Mouse (Mus musculus) cerebellum, adult (tissue): ENCODE data around the gene Rabgap1.
"Not testable (repeated sequence)": the region's sequence is repeated elsewhere in the genome, so short reads cannot be mapped to it uniquely, and the experiment has no call there.

Experiments
- ATAC-seq: cut with Nextera tagmentation; 2 replicates; pipeline ENCODE4 v1.9.2; 2017; ENCODE audit warnings: mild to moderate bottlenecking, moderate library complexity, mixed read lengths; ENCODE audit not compliant: insufficient number of reproducible peaks, low FRiP score, low TSS enrichment

Gene Rabgap1

GRCm38 (mm10) chr2:37442611-37443591 lies at the start of gene Rabgap1, which contains the start of the genes Zbtb26 and Zbtb6:
Gene Rabgap1, plus strand, starts transcription at chr2:37443279.
Gene Zbtb26, minus strand, starts transcription at chr2:37443135.
Gene Zbtb6, minus strand, starts transcription at chr2:37443171.
- ATAC-seq, result peak; percentile 99

GRCm38 (mm10) chr2:37395539-37395938 lies 47.5 kb upstream of the Rabgap1 start:
- no peak for ATAC-seq

GRCm38 (mm10) chr2:37421903-37422302 lies 21.2 kb upstream of the Rabgap1 start:
- ATAC-seq, result no peak

- ATAC-seq, result peak; percentile 99
Measured at GRCm38 (mm10) chr2:37422306-37423304, 20.5 kb upstream of the Rabgap1 start, which contains the start of gene Rc3h2. Gene Rc3h2, minus strand, starts transcription at chr2:37422903.

- ATAC-seq, result no peak
Measured at GRCm38 (mm10) chr2:37423671-37424070, 19.4 kb upstream of the Rabgap1 start.

- peak; percentile 98 for ATAC-seq
Measured at GRCm38 (mm10) chr2:37430593-37431464, 12.2 kb upstream of the Rabgap1 start.

GRCm38 (mm10) chr2:37431609-37432008 lies 11.5 kb upstream of the Rabgap1 start:
- no peak for ATAC-seq

GRCm38 (mm10) chr2:37451667-37452375 lies 8.7 kb downstream of the Rabgap1 start:
- peak; percentile 97 for ATAC-seq

GRCm38 (mm10) chr2:37452376-37452760 lies 9.3 kb downstream of the Rabgap1 start:
- no peak; the same call in none of the 2 replicates for ATAC-seq

GRCm38 (mm10) chr2:37460707-37461106 lies 17.6 kb downstream of the Rabgap1 start:
- no peak for ATAC-seq

- no peak for ATAC-seq
Measured at GRCm38 (mm10) chr2:37466266-37466665, 23.2 kb downstream of the Rabgap1 start.

GRCm38 (mm10) chr2:37479559-37479958 lies 36.5 kb downstream of the Rabgap1 start:
- ATAC-seq, result no peak

DNA sequence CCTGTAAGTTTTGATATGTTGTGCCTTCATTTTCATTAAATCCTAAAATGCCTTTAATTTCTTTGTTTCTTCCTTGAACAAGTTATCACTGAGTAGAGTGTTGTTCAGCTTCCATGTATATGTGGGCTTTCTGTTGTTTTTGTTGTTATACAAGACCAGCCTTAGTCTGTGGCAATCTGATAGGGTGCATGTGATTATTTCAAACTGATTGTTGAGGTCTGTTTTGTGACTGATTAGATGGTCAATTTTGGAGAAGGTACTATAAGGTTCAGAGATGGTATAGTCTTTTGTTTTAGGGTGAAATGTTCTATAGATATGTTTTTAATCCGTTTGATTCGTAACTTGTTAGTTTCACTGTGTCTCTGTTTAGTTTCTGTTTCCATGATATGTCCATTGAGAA lies 37.0 kb downstream of the Rabgap1 start:
- no peak for ATAC-seq

- ATAC-seq, result no peak
Measured at GRCm38 (mm10) chr2:37484165-37484564, 41.1 kb downstream of the Rabgap1 start.

- ATAC-seq, result no peak
Measured at GRCm38 (mm10) chr2:37485370-37485769, 42.3 kb downstream of the Rabgap1 start.

- ATAC-seq, result no peak
Measured at GRCm38 (mm10) chr2:37486408-37486807, 43.3 kb downstream of the Rabgap1 start.

- no peak for ATAC-seq
Measured at GRCm38 (mm10) chr2:37488956-37489355, 45.9 kb downstream of the Rabgap1 start.

- ATAC-seq, result no peak
Measured at GRCm38 (mm10) chr2:37497321-37497720, 54.2 kb downstream of the Rabgap1 start.

- not testable (repeated sequence) for ATAC-seq
Measured at GRCm38 (mm10) chr2:37505856-37506255, 62.8 kb downstream of the Rabgap1 start.
